Mouse (Mus musculus): ENCODE data around the gene Psmb3. TPM values are rescaled to one million over a fixed set of nuclear protein-coding genes. Genes with fewer than 3 reads are reported as not detected.

Gene Psmb3
- polyA plus RNA-seq, 1 experiment from 2014 or later = 468 TPM

DNA sequence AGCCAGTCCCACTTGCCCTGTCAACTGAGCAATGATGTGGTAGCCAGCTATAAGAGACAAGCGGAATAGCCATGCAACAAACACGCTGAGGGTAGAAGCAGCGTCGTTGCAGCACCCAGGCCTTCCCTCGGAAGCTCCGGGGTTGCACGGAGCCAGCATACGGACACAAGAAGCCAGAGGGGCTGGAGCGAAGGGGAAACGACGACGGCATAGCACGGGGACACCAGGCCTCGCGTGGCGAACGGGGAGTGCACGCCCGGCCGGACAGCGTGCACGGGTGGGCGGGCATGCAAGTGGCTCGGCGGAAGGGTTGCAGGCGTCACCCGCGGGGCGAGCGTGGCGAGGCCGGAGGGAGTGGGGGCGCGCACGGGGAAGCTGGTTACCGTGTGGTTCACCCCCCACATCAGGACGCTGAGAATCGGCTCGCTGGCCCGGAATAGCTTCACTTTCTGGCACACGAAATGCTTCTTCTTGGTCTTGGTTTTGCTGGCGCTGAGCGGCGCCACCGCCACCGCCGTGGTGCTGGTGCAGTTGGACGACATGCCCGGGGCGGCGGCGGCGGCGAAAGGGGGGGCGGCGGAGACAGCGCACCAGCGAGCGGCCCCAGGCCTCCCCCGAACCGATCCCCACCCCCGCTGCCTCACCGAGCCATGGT lies 41.0 kb downstream of the Psmb3 start, which contains the start of gene Pip4k2b:
TSS of gene Pip4k2b (minus strand) at position 642 of the 655 bp plus-strand sequence.
- ATAC-seq (ENCODE audit: low FRiP score) (peak; percentile 52), DNase-seq (ENCODE audit: low spot score) (peak; percentile 60)
- H3K4me1 ChIP-seq (replicated peaks; ENCODE audit: control insufficient read depth, insufficient read depth, low read length) = peaks cover 8% of the 10 kb centered on the region
- H3K27me3 ChIP-seq (ENCODE audit: control insufficient read depth, insufficient read depth, low read length) = no peaks in the 10 kb centered on the region
- peak within 1 kb of the TSS; percentile 78 for H3K4me2 ChIP-seq (replicated peaks; ENCODE audit: low read depth, low read length)
- peak within 1 kb of the TSS; percentile 60 for H3K4me3 ChIP-seq (ENCODE audit: low read depth, low read length)
- H3K36me3 ChIP-seq (ENCODE audit: control insufficient read depth, insufficient read depth, low read length) = no peaks in the 10 kb centered on the region
- no peaks in the 10 kb centered on the region for H3K9me3 ChIP-seq (ENCODE audit: control insufficient read depth, low read length)
- H3K27ac ChIP-seq (ENCODE audit: low read depth, low read length) = peak within 1 kb of the TSS; percentile 94
- WGBS = under 1% methylated on average over 52 of the region's 63 CpGs
- H3K9ac ChIP-seq (ENCODE audit: low read depth, low read length) = peak within 1 kb of the TSS; percentile 88

DNA sequence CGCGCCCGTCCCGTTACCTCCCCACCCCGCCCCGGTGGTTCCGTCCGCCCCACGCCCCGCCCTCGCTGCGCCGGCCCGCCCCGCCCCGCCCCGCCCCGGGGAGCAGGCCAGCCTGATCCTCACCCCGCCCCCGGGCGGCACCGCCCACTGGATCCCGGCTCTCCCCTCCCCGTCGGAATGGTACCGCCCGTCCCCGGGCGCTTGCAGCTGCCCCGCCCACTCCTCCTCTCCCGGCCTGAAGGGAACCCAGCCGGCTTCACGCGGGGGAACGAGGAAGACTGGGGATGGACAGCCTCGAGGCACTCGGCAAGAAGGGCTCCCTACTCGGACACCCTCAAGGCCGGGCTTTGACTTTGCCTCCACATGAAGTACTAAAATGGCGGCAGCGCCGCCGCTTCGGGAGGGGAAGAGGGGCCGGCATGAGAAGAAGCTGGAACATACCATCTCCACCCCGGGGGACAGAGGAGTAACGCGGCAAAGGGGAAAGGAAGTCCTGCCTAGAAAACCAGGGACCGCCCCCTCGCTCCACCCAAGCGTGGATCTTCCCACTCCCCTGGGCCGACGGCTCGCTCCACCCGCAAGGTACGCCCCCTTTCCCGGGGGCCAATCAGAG lies 41.6 kb downstream of the Psmb3 start:
- DNase-seq (ENCODE audit: low spot score) (peak; percentile 98), ATAC-seq (ENCODE audit: low FRiP score) (peak; percentile 97)
- Histone ChIP-seq H3K9ac (ENCODE audit: low read depth, low read length) (peak overlapping the region; percentile 88), H3K27ac (ENCODE audit: low read depth, low read length) (peak overlapping the region; percentile 94), H3K9me3 (ENCODE audit: control insufficient read depth, low read length) (no peaks in the 10 kb centered on the region), H3K36me3 (ENCODE audit: control insufficient read depth, insufficient read depth, low read length) (no peaks in the 10 kb centered on the region), H3K4me2 (replicated peaks; ENCODE audit: low read depth, low read length) (peak overlapping the region; percentile 78), H3K4me1 (replicated peaks; ENCODE audit: control insufficient read depth, insufficient read depth, low read length) (peaks cover 8% of the 10 kb centered on the region), H3K27me3 (ENCODE audit: control insufficient read depth, insufficient read depth, low read length) (no peaks in the 10 kb centered on the region), H3K4me3 (ENCODE audit: low read depth, low read length) (peak overlapping the region; percentile 60)
- under 1% methylated on average over 23 of the region's 57 CpGs for WGBS

DNA sequence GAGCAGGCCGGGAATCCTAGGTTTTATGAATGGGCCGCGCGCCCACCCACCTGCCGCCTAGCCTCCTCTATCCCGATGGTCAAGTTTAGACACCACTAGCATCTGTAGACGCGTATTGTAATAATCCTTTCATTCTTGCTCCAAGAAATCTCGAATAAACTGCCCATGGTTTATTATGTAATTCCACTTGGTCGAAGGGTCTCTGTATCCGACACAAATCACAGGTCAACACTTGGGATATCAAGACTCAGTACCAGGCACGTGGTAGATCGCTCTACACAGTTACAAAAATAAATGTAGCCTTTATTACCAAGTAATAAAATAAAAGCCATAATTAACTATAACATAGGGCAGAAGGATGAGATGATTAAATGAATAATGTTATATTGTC lies 42.1 kb downstream of the Psmb3 start:
- peak overlapping the region; percentile 78 for H3K4me2 ChIP-seq (replicated peaks; ENCODE audit: low read depth, low read length)
- H3K9ac ChIP-seq (ENCODE audit: low read depth, low read length) = no peak overlapping the region
- ATAC-seq (ENCODE audit: low FRiP score) (peak; percentile 55; the same call in 1 of the 2 replicates), DNase-seq (ENCODE audit: low spot score) (no peak)
- WGBS = 13% methylated on average over 13 of the region's 13 CpGs
- peak overlapping the region; percentile 60 for H3K4me3 ChIP-seq (ENCODE audit: low read depth, low read length)
- peaks cover 2% of the 10 kb centered on the region; the same call in 1 of the 2 replicates for H3K36me3 ChIP-seq (ENCODE audit: control insufficient read depth, insufficient read depth, low read length)
- H3K4me1 ChIP-seq (replicated peaks; ENCODE audit: control insufficient read depth, insufficient read depth, low read length) = peaks cover 8% of the 10 kb centered on the region
- H3K27me3 ChIP-seq (ENCODE audit: control insufficient read depth, insufficient read depth, low read length) = no peaks in the 10 kb centered on the region
- no peaks in the 10 kb centered on the region for H3K9me3 ChIP-seq (ENCODE audit: control insufficient read depth, low read length)
- H3K27ac ChIP-seq (ENCODE audit: low read depth, low read length) = no peak overlapping the region

DNA sequence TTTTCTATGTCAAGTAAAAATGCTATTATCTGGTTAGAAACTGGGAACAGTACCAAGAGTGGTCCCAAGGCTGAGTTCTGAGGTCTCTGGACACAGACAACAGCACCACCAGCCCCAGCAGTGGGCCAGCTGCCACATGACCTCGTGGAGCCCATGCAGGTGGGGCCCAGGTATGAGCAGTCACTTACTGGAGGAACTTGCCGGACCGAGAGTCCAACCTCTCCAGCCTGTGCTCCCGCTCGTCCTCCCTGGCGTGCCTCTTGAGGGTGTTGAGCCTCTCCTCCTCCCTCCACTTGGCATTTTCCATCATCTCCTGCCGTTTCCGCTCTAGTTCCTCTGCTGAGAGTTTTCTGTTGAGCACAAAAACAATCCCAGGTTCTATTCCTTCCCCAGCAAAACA lies 44.6 kb downstream of the Psmb3 start:
- Histone ChIP-seq H3K4me2 (replicated peaks; ENCODE audit: low read depth, low read length) (no peak overlapping the region), H3K4me3 (ENCODE audit: low read depth, low read length) (no peak overlapping the region), H3K36me3 (ENCODE audit: control insufficient read depth, insufficient read depth, low read length) (peaks cover 6% of the 10 kb centered on the region; the same call in 1 of the 2 replicates), H3K4me1 (replicated peaks; ENCODE audit: control insufficient read depth, insufficient read depth, low read length) (peaks cover 8% of the 10 kb centered on the region), H3K9me3 (ENCODE audit: control insufficient read depth, low read length) (no peaks in the 10 kb centered on the region), H3K27me3 (ENCODE audit: control insufficient read depth, insufficient read depth, low read length) (no peaks in the 10 kb centered on the region; the same call in 1 of the 2 replicates), H3K27ac (ENCODE audit: low read depth, low read length) (no peak overlapping the region), H3K9ac (ENCODE audit: low read depth, low read length) (no peak overlapping the region)
- no peak for DNase-seq (ENCODE audit: low spot score)
- no peak for ATAC-seq (ENCODE audit: low FRiP score)
- WGBS = 94% methylated on average over 8 of the region's 8 CpGs

DNA sequence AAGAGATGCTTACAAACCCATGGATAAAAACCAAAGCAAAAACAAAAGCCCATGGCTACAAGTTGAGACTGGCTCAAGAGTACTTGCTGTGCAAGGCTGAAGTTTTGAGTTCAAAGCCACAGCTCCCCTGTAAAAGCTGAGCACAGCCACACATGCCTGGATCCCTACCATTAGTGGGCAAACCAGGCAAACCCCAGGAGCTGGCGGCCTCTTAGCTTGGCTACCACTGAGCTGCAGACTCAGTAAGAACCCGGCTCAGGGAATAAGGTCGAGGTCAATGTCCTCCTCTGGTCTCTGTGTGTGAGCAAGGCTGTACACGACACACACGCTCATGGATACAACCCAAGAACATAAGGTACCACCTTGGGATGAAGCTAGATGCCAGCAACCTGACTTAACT lies 45.3 kb downstream of the Psmb3 start:
- Histone ChIP-seq H3K9me3 (ENCODE audit: control insufficient read depth, low read length) (no peaks in the 10 kb centered on the region), H3K27me3 (ENCODE audit: control insufficient read depth, insufficient read depth, low read length) (no peaks in the 10 kb centered on the region; the same call in 1 of the 2 replicates), H3K27ac (ENCODE audit: low read depth, low read length) (no peak overlapping the region), H3K36me3 (ENCODE audit: control insufficient read depth, insufficient read depth, low read length) (peaks cover 10% of the 10 kb centered on the region; the same call in 1 of the 2 replicates), H3K4me2 (replicated peaks; ENCODE audit: low read depth, low read length) (no peak overlapping the region), H3K4me1 (replicated peaks; ENCODE audit: control insufficient read depth, insufficient read depth, low read length) (peaks cover under 1% of the 10 kb centered on the region), H3K9ac (ENCODE audit: low read depth, low read length) (no peak overlapping the region), H3K4me3 (ENCODE audit: low read depth, low read length) (no peak overlapping the region)
- ATAC-seq (ENCODE audit: low FRiP score) (no peak), DNase-seq (ENCODE audit: low spot score) (no peak)
- 93% methylated on average over 5 of the region's 5 CpGs for WGBS

DNA sequence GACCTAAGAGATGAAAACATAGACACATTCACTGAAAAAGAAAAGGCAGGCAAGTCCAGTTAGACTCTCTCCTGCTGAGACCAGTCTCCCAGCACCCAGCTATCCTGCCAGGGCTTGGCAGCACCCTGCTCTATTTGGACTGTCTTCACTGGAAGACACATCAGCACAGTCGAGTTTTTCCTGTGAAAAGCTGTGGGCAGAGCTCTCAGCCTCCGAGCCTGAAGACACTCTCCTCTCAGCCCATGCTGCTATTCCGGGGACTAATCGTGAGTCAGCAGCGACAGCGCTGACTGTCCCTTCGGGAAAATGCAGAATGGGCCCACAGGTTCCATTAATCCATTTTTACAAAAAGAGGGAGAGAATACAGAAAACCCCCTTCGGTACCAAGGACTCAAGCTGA lies 50.1 kb downstream of the Psmb3 start:
- DNase-seq (ENCODE audit: low spot score) = no peak
- no peak for ATAC-seq (ENCODE audit: low FRiP score)
- H3K36me3 ChIP-seq (ENCODE audit: control insufficient read depth, insufficient read depth, low read length) = peaks cover 17% of the 10 kb centered on the region

DNA sequence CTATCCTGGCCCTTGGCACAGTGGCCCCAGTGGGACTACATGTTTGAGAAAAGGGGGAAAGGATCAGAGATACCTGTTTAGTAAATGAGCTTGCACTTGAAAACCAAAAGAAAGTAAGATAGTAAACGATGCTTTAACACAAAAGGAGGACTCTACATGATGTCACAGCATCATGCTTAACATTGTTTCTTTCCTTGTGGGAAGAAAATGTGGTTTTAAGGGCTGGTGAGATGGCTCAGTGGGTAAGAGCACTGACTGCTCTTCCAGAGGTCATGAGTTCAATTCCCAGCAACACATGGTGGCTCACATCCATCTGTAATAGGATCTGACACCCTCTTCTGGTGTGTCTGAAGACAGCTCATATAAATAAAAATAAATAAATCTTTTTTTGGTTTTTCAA lies 54.9 kb downstream of the Psmb3 start:
- Histone ChIP-seq H3K9ac (ENCODE audit: low read depth, low read length) (no peak overlapping the region), H3K27ac (ENCODE audit: low read depth, low read length) (no peak overlapping the region), H3K27me3 (ENCODE audit: control insufficient read depth, insufficient read depth, low read length) (no peaks in the 10 kb centered on the region), H3K4me1 (replicated peaks; ENCODE audit: control insufficient read depth, insufficient read depth, low read length) (no peaks in the 10 kb centered on the region), H3K4me3 (ENCODE audit: low read depth, low read length) (no peak overlapping the region), H3K9me3 (ENCODE audit: control insufficient read depth, low read length) (no peaks in the 10 kb centered on the region), H3K36me3 (ENCODE audit: control insufficient read depth, insufficient read depth, low read length) (peaks cover 13% of the 10 kb centered on the region), H3K4me2 (replicated peaks; ENCODE audit: low read depth, low read length) (no peak overlapping the region)
- 94% methylated on average over 1 of the region's 1 CpGs for WGBS
- DNase-seq (ENCODE audit: low spot score) = no peak
- no peak for ATAC-seq (ENCODE audit: low FRiP score)

More for the DNA sequence above, 50.1 kb downstream of the Psmb3 start:
- no peak overlapping the region for H3K4me3 ChIP-seq (ENCODE audit: low read depth, low read length)
- no peaks in the 10 kb centered on the region for H3K9me3 ChIP-seq (ENCODE audit: control insufficient read depth, low read length)
- WGBS = 93% methylated on average over 8 of the region's 8 CpGs
- no peaks in the 10 kb centered on the region; the same call in 1 of the 2 replicates for H3K27me3 ChIP-seq (ENCODE audit: control insufficient read depth, insufficient read depth, low read length)
- no peaks in the 10 kb centered on the region for H3K4me1 ChIP-seq (replicated peaks; ENCODE audit: control insufficient read depth, insufficient read depth, low read length)
- H3K9ac ChIP-seq (ENCODE audit: low read depth, low read length) = no peak overlapping the region
- no peak overlapping the region for H3K4me2 ChIP-seq (replicated peaks; ENCODE audit: low read depth, low read length)
- no peak overlapping the region for H3K27ac ChIP-seq (ENCODE audit: low read depth, low read length)

DNA sequence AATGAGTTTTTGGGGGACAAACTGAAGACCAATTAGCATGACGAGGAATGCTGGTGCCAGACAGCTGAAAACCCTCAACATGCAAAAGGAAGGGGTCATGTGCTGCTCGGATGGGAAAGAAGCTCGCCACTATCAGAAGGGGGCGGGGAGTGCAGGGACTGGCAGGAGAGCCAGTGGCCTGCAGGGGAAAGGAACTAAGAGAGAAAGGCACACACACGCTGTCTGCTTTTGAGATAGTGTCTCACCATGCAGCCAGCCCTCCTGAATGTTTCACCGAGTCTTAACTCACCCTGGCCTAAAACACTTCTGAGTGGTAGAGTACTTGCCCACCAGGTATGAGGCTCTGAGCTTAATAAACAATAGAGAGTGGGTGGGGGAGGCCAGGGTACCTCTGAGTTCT lies 55.7 kb downstream of the Psmb3 start:
- peaks cover 11% of the 10 kb centered on the region for H3K36me3 ChIP-seq (ENCODE audit: control insufficient read depth, insufficient read depth, low read length)
- WGBS = 86% methylated on average over 6 of the region's 6 CpGs

DNA sequence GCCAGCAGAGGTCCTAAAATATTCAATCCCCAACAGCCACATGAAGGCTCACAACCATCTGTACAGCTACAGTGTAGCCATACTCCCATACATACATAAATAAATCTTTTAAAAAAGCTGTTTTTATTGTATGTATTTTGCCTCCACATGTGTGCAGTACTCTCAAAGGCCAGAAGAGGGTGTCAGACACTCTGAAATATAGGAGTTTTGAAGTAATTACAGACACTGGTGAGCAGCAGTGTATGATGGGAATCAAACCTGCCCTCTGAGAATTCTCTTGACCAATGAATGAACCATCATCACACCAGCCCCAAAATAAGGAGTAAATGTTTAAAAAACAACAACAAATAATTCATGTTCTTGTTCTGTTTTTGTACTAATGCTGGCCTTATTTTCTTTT lies 58.4 kb downstream of the Psmb3 start:
- peaks cover 4% of the 10 kb centered on the region for H3K36me3 ChIP-seq (ENCODE audit: control insufficient read depth, insufficient read depth, low read length)
- DNase-seq (ENCODE audit: low spot score) (no peak), ATAC-seq (ENCODE audit: low FRiP score) (no peak)
- H3K9me3 ChIP-seq (ENCODE audit: control insufficient read depth, low read length) = no peaks in the 10 kb centered on the region
- no peaks in the 10 kb centered on the region for H3K4me1 ChIP-seq (replicated peaks; ENCODE audit: control insufficient read depth, insufficient read depth, low read length)
- H3K4me2 ChIP-seq (replicated peaks; ENCODE audit: low read depth, low read length) = no peak overlapping the region
- no peak overlapping the region for H3K4me3 ChIP-seq (ENCODE audit: low read depth, low read length)
- H3K9ac ChIP-seq (ENCODE audit: low read depth, low read length) = no peak overlapping the region
- H3K27ac ChIP-seq (ENCODE audit: low read depth, low read length) = no peak overlapping the region
- no peaks in the 10 kb centered on the region for H3K27me3 ChIP-seq (ENCODE audit: control insufficient read depth, insufficient read depth, low read length)

More for the DNA sequence above, 55.7 kb downstream of the Psmb3 start:
- Histone ChIP-seq H3K9ac (ENCODE audit: low read depth, low read length) (no peak overlapping the region), H3K27me3 (ENCODE audit: control insufficient read depth, insufficient read depth, low read length) (no peaks in the 10 kb centered on the region), H3K4me1 (replicated peaks; ENCODE audit: control insufficient read depth, insufficient read depth, low read length) (no peaks in the 10 kb centered on the region), H3K4me2 (replicated peaks; ENCODE audit: low read depth, low read length) (no peak overlapping the region), H3K9me3 (ENCODE audit: control insufficient read depth, low read length) (no peaks in the 10 kb centered on the region), H3K4me3 (ENCODE audit: low read depth, low read length) (no peak overlapping the region), H3K27ac (ENCODE audit: low read depth, low read length) (no peak overlapping the region)
- no peak for ATAC-seq (ENCODE audit: low FRiP score)
- no peak for DNase-seq (ENCODE audit: low spot score)
